Mouse (Mus musculus) bone marrow, adult 2 months (tissue): ENCODE data around the gene Vmn1r196.

Experiments
- CTCF ChIP-seq: fragments of 200-500 bp; IDR thresholded peaks from 2 replicates; pipeline ENCODE4 v1.5.1; 2011; ENCODE audit warnings: low read length, control low read depth; ENCODE audit not compliant: control insufficient read depth, insufficient read depth
- POLR2A ChIP-seq: fragments of 200-500 bp; IDR thresholded peaks from 2 replicates; pipeline ENCODE4 v1.6.1; 2011; ENCODE audit warnings: low read depth, mild to moderate bottlenecking, control low read depth, low read length, borderline replicate concordance; ENCODE audit not compliant: control insufficient read depth

DNA sequence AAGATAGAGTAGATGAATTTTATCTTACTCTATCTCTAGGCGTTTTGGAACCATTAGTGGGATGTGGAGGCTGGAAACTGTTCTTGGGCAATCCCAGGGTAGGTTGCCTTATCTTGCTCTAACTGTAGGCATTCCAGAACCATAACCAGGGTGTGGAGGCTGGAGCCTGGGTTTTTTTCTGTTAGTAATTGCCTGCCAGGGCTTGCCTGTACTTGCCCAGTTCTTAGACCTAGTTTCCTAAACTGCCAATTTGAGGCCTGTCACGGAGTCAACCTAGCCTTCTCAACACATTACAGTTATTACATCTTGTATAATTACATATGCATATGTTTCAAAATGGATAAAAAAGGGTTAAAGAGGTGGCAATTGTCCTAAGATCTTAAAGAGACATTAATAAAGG, 27.6 kb downstream of the Vmn1r196 start:
- TF ChIP-seq POLR2A (no peak), CTCF (no peak)
